Mouse (Mus musculus): ENCODE measurements around the gene Ncam1.

Gene Ncam1

DNA sequence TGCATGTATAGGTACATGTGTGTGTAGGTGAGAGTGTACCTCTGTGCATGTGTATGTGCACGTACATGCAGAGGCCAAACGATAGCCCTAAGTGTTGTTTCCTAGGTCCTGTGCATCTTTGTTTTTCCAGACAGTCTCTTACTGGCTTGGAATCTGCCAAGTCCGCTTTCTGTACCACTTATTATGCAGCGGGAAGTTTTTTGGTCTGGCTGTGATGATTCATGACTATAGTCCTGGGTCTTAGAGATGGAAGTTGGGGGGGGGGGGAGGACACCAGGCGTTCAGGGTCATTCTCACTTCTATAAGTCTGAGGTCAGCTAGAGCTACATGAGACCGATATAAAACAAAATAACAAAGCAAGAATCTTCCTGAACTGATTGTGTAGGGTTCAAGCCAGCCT is 173.8 kb downstream of the Ncam1 start:
- in situ Hi-C loops (cut with MboI; ENCODE audit: unreplicated experiment in 2 of 2): no loop called here

DNA sequence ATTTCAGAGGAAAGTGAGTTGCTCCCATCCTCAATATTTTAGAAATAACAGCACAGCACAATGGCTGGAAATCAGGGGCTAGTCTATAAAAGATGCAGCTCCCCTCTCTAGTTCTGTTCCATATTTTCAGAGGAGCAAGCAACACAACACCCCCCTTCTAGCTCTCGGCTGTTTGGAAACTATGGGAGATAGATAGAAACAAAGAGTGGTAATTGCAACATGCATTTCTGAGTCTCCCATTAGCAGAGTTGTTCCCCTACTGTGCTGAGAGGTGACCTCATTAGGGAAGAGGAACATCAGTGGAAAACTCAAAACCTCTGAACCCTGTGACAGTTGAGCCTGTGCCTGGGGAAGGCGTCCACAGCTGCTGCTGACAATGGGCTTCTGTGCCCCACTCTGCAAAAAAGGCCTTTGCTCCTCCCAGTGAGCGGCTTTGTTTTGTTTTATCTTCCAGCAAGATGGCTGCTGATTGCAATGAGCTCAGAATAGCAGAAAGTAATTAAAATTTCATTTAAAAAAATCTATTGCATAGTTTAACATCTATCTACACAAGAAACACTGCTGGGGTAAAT is 174.7 kb downstream of the Ncam1 start:
- in situ Hi-C loops (cut with MboI; ENCODE audit: unreplicated experiment in 2 of 2): no loop called here

DNA sequence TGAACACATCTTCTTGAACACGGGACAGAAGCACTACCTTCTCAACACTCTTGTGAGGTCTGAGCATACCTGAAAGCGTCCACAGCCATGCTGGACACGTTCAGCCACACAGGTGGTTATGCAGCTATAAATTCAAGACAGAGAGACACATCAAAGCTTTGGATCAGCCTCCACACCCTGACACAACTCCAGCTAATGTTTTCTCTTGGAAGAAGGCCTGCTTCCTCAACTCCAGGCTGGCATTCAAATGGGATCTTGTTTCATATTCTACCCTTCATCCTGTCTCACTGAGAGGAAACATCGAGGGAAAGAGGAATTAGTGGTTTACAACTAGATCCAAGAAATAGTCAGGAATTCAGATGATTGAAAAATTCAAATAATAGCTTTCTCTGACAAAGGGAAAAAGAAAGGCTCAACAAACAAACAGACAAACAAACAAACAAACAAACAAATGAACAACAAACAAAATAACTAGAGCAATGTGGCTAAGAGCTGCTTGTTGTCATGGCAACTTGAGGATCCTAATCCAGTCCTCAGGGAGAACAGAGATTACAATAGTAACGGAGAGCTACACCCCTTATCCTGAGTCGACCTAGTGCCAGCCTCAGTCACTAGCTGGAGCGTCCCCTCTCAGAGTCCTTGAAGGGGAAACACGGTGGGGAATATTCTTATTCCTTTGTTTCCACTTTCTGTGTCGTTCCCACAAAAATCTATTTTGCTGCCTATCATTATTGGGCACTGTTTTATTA is 175.6 kb downstream of the Ncam1 start:
- in situ Hi-C loops (cut with MboI; ENCODE audit: unreplicated experiment in 2 of 2): no loop called here

DNA sequence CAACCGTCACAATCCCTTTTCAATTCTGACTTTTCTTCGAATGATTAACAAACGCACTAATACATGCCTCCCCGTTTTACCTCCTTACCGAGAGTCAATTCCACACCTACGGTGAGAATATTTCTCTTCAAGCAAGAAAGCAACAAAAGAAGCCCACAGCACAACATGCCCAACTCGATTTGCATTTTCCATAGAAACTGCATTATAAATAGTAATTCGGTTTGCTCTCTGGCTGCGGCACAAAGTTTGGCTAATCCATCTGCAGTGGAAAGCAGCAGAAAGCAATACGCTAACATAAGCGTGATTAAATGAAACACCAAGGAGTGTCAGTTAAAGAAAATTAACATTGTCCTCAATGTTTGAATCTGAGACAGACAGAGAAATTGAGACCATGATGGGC is 177.0 kb downstream of the Ncam1 start:
- in situ Hi-C loops (cut with MboI; ENCODE audit: unreplicated experiment in 2 of 2): no loop called here

DNA sequence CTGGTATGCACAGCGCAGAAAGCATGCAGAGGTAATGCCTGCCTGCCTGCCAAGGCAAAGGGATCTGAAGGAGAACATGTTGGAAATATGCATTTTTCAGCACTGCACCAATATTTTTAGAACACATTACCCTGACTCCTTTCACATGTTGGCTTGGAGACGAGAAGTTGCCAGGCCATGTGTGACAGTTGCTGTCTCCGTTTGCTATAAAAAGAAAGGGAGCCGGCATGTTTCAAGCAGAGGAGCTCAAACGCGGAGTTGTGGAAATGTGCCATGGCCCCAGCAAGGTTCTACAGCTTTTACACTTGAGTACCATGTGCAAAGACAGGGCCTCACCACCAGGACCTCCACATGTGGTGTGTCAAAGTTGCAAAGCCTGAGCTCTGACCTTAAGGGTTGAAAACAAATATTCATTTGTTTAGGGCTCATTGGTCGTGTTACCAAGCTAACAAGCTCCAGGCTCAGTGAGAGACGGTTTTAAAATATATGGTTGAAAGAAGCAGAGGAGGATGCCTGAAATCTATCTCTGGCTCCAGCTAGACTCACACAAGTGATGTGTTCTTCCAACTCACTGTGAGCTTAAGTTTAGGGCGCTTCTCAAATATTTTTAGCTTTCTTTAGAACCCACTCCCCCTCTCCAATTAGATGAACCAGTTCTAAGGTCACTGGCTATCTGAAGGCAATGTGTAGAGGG is 179.9 kb downstream of the Ncam1 start:
- in situ Hi-C loops (cut with MboI; ENCODE audit: unreplicated experiment in 2 of 2): no loop called here

DNA sequence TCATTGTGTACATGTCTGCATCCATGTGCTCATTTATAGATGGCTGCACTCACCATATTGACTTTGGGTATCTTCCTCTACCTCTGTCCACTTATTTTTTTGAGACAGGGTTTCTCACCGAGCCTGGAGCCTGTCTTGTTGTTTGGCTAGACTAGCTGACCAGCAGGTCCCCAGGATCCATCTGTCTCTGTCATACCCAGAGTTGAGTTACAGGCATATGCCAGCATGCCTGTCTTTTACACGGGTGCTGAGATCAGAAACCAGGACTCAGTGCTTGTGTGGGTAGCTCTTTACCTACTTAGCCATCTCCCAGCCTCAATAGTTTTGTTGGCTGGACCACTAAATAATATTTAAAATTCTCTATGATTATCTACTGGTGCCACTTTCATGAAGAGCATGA is 180.5 kb downstream of the Ncam1 start:
- in situ Hi-C loops (cut with MboI; ENCODE audit: unreplicated experiment in 2 of 2): no loop called here

DNA sequence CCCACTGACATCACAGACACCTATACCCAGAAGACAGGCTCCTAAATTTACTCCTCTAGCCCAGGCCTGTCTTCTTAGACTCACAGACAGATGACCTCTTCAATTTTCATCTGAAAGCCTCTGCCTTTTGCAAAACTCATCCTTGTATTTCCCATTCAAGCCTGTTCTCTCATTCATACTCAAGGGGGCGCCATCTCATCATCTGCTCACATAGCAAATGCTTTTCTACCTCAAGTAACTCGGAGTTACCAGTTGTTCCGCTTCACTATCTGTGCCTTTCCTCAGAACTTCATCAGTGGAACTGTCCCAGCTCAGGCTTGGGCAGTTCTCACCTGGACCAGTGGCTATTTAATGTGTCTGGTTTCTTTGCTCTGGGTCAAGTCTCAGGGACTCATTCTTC is 181.5 kb downstream of the Ncam1 start:
- in situ Hi-C loops (cut with MboI; ENCODE audit: unreplicated experiment in 2 of 2): no loop called here

DNA sequence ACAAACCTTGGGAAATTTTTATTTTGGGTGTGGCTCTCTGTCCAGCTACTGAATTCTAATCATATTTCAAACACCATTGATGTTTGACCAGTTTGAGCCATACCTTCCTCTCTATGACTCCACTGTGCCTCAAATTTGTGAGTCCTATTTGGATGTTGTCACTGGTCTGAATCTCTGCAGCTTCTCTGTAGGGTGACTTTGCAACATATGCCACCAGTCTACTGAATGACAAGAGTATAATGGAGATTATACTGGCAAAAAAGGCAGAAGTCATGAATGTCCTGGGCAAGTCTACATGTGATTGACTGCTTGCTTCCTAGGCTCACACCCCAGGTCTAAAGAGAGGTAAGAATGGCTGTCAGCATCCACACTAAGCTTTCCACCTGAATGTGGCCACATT is 186.3 kb downstream of the Ncam1 start:
- in situ Hi-C loops (cut with MboI; ENCODE audit: unreplicated experiment in 2 of 2): no loop called here

DNA sequence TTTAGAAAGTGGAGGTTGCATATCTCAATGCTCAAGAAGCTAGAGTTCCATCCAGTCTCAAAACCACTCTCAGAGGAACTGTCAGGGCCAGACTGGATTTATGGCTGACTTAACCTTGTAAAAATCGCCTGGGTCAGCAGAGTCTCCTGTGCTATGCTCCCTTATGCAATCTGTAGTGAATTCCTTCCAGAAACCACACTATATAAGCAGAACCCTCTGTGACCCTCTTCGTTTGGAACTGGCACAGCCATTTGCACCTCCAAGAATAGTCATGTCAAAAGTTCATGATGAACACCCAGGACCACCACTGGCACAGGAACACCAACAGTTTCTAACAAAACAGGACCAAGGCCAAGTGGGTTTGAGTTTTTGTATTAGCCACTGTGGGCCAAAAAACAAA is 190.5 kb downstream of the Ncam1 start:
- in situ Hi-C loops (cut with MboI; ENCODE audit: unreplicated experiment in 2 of 2): no loop called here

DNA sequence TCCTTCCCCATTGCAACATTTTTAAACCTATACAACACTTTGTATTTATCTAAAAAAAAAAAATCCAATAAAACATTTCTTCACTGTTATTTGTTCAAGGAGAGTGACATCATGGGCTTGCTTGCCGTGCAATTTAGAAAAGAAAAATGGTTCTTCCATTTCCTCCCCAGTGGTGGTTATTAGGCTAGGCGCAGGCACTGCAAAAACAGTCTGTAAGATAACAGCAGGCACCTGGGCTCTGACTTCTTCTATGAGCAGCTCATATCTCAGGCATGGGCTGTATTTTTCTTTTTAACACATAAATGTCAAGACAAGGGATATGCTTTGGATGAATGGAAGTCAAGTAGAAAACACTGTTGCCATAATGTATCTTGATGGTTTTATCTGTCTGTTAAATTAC is 192.0 kb downstream of the Ncam1 start:
- in situ Hi-C loops (cut with MboI; ENCODE audit: unreplicated experiment in 2 of 2): no loop called here

DNA sequence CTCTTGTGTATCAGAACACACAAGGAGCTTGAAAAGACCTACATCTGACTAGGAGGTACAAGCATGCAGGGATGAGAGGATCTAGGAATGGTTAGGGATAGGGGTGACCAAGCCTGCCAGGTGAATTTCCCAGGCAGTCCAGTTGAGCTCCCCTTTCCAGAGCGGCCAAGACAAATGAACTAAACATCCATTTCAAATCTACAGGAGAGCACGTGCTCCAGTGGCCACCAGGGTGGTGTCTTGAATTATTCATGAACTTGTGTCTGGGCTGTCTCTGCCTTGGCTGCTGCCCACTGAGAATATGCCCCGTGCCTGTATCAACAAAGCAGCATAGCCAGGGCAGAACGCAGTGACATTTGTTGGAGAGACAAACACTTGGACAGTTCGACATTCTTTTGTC is 192.4 kb downstream of the Ncam1 start:
- in situ Hi-C loops (cut with MboI; ENCODE audit: unreplicated experiment in 2 of 2): no loop called here

DNA sequence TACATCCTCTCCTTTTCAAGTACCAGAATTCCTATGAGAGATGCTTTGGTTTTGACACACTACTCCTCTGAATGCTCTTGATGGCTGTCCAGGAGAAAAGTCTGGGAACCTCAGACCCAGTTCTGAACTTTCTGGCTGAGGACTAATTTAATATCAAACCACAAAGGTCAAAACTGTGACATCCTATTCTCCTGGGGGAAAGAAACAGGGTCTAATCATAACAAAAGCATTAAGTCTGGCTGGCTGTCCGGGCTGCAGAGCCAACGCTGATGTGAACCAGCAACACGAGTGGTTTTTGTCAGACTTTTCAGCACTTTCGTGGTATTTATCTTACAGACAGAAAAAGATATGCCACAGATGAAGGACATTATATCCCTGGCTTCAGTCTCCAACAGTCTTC is 192.9 kb downstream of the Ncam1 start:
- in situ Hi-C loops (cut with MboI; ENCODE audit: unreplicated experiment in 2 of 2): no loop called here

DNA sequence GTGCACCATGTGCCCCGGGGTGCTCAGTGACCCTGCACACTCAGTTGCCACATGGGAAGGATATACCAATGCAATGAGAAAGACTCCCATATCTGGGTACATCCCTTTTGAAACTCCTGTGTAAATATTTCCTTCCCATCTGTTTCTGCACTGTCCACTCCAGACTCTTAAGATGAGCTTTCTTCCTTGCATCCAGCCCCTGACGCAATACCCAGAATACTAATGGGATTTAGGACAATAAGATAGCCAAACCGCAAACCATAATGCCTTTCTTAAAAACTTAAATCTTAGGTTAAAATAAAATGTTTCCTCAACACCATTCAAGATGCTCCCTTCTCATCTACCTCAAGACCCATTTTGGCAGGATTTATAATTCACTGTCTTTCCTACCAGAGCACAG is 193.4 kb downstream of the Ncam1 start:
- in situ Hi-C loops (cut with MboI; ENCODE audit: unreplicated experiment in 2 of 2): no loop called here

DNA sequence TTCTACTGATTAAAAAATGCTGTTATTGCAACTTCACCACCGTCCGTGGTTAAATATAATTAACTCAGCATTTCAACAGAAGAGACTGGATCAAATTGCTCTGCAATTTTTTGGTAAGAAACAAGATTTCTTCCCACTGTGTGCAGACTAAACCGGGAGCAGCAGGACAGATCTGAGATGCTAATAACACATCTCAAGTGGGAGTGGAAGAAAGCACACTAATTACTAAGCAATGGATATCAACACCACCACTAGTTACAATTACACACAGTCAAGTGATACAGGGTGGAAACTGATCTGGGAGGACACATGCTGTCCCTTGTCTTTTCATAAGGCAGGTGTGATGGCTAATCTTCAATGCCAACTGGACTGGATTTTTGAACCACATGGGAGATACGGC is 197.5 kb downstream of the Ncam1 start:
- in situ Hi-C loops (cut with MboI; ENCODE audit: unreplicated experiment in 2 of 2): no loop called here

DNA sequence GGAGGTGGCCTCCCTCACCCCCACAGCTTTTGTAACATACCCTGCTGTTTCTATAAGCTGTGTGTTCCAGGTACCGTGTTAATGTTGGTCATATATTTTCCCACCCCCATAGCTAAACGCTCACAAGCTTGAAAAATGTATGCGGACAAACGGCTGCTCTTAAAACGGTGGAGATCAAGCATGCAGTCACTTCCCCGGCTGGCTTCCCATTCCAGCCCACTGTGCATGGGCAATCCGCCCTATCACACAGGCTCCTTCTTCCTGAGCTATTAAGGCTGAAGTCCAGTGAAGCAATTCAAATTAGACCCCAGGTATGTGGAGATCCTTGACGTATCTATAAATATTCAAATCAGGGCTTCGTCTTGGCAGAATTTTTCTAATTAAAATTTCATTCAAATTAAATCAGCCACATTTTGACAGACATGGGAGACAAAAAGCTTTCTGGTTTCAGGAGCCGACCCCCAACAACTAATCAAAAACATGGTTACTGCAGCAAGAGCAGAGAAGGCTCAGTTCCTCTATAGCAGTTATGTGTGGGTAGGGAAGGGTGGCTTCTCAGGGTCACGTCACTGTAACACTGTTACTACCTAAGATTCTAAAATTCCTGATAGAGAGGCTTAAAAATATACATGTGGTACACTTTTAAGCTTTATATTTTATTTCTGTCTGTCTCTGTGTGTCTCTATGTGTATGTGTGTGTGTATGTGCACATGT is 202.9 kb downstream of the Ncam1 start:
- in situ Hi-C loops (cut with MboI; ENCODE audit: unreplicated experiment in 2 of 2): no loop called here

DNA sequence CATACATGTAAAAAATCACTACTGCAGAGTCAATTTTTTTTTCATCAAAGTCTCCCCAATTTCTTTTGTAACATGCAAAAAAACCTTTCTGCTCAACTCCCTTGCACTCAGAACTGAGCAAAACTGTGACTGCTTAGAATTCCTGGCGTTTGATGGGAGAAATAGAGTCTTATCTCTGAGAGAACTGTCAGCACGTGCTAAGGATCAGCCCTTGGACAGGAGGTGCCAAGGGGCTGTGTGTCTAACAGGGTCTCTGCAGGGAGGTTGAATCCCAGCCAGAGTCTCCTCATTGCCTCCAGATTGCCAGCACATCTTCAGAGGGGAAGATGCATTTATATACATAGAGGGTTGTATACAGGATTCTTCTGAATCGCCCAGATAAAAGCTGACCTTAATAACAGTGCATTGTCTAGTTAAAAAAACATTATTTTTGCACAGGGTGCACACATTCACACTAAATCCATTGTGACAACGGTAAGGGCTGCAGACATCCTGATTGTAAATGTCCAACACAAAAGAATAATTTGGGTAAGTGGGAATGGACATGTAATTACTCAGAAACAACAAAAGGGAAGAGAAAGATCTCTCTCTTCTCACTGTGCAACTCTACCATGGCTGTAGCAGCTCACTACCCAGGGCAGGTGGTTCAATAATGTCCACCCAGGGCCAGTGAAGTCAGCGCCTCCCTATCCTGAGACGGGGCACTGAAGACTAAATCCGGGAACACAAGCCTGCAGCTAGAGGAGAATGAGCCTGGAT is 203.7 kb downstream of the Ncam1 start:
- in situ Hi-C loops (cut with MboI; ENCODE audit: unreplicated experiment in 2 of 2): no loop called here

DNA sequence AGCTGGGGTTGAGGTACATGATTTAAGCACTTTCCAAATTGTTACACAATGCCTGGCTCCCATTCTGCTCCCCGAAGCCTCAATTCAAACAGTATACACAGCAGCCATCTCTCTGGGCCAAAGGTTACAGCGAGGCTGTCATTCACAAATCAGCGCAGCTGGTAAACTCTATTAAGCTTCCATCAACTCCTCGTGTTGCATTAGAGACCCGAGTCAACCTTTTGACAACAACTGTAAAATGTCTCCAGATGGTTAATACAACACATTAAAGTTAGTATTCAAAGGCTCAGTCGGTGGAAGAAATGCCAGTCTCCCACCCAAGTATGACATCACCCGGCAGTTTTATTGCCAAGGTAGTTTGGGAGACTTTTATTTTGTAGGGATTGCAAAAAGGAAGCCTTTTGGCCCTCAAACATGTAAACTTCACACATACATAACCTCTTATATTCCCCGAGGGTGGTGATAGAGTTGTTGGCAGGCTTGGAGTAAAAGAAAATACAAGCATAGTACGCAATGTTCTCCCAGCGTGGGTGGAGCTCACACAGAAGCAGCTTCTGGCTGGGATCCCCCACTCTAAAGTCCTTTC is 204.7 kb downstream of the Ncam1 start:
- in situ Hi-C loops (cut with MboI; ENCODE audit: unreplicated experiment in 2 of 2): no loop called here

DNA sequence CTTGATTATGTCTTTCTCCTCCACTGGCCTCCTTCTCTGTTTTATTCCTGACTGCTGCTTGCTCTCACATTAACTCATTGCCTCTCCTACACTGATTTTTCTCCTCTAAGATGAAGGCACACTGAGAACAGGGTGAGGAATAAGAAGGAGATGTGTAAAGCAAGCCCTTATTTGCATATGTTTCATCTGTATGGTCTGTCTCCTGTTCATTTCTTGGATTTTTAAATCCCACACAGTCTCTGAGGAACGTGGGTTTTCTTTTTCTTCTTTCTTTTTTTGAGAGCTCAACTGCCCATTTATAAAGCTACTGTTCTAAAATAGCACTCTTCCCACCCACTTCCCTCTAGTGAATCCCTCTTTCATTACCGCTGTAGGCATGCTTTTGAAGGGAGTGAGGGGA is 206.7 kb downstream of the Ncam1 start:
- in situ Hi-C loops (cut with MboI; ENCODE audit: unreplicated experiment in 2 of 2): no loop called here

DNA sequence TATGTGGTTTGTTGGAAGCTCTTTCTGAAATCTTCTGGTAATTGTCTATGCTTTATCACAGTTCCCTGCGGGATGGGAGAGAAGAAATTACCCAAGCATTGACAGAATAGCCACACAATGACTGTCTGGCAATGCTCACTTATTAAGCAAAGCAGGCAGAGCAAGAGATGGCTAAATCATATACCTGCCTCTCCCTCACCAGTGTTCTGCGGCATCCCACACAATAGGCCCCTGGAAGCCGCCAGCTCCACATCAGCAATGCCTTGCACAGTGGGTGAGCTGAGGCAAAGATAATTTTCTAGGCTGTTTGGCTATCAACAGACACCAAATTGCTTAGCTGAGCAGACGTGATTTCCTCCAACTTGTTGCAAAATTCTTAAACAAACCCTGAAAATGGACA is 208.5 kb downstream of the Ncam1 start:
- in situ Hi-C loops (cut with MboI; ENCODE audit: unreplicated experiment in 2 of 2): no loop called here

DNA sequence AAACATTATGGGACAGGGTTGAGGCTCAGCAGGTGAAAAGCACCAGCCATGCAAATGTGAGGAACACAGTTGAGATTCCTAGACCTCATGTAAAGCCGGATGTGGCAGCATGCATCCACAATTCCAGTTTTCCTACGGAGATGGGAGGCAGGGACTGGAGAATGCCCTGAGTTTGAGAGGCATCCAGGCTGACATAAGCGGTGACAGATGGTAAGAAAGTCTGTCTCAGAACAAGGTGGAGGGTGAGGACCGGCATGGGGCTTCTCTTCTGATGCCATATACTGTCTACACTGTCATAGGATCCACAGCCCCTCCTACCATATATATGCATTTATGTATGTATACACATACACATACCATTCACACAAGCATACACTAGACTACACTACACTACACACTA is 221.6 kb downstream of the Ncam1 start:
- in situ Hi-C loops (cut with MboI; ENCODE audit: unreplicated experiment in 2 of 2): no loop called here

All from v-Abl transformed pro-B cells (cell line).